Comparison of ENCODE assay signal across 10 mouse cellular contexts in genomic region chr19:46646041-46646481, GRCm38 (mm10). TPM values are rescaled to one million over a fixed set of nuclear protein-coding genes. Genes with fewer than 3 reads are reported as not detected.
DNase-seq lines count a peak whose midpoint lies in the region; ATAC-seq and TF ChIP-seq lines count a peak whose summit lies in the region.
"Had no signal": no experiment of that assay in that cellular context is flagged by ENCODE, and none has a peak within 500 bp of the region (broad histone marks: within the 10 kb centered on the region; RNA-seq: fewer than 3 reads in every experiment).

No protein-coding gene starts in this region.

- no peaks in the 10 kb centered on the region for H3K27me3 ChIP-seq in forebrain, embryonic 13.5 days
- H3K27me3 ChIP-seq in forebrain, embryonic 11.5 days (ENCODE audit: control insufficient read depth, insufficient read depth, low read length) = no peaks in the 10 kb centered on the region
- H3K27me3 ChIP-seq in liver, embryonic 11.5 days (replicated peaks; ENCODE audit: control insufficient read depth, insufficient read depth, low read length) = no peaks in the 10 kb centered on the region
- no peaks in the 10 kb centered on the region for H3K27me3 ChIP-seq in liver, embryonic 12.5 days (replicated peaks)
- no peaks in the 10 kb centered on the region for H3K27me3 ChIP-seq in heart, embryonic 16.5 days (ENCODE audit: control insufficient read depth, insufficient read depth, low read length)
- H3K27me3 ChIP-seq in liver, postnatal 0 days (ENCODE audit: insufficient read depth, low read length) = no peaks in the 10 kb centered on the region

- TF ChIP-seq CTCF in liver, postnatal 0 days (IDR thresholded peaks at IDR 0.05; ENCODE audit: low read depth) = no peak

- peaks cover 27% of the 10 kb centered on the region for H3K36me3 ChIP-seq in forebrain, embryonic 13.5 days (ENCODE audit: poor library complexity, severe bottlenecking)
- H3K36me3 ChIP-seq in forebrain, embryonic 11.5 days (ENCODE audit: control insufficient read depth, insufficient read depth, low read length) = no peaks in the 10 kb centered on the region
- H3K36me3 ChIP-seq in liver, embryonic 11.5 days (ENCODE audit: control insufficient read depth, insufficient read depth, low read length) = peaks cover 4% of the 10 kb centered on the region; the same call in 1 of the 2 replicates
- H3K36me3 ChIP-seq in liver, embryonic 12.5 days = peaks cover 49% of the 10 kb centered on the region
- peaks cover 12% of the 10 kb centered on the region; the same call in 1 of the 2 replicates for H3K36me3 ChIP-seq in heart, embryonic 16.5 days (ENCODE audit: control insufficient read depth, insufficient read depth)
- H3K36me3 ChIP-seq in liver, postnatal 0 days (replicated peaks; ENCODE audit: insufficient read depth, low read length) = peaks cover 37% of the 10 kb centered on the region

- no peak for ATAC-seq in forebrain, embryonic 13.5 days
- no peak for ATAC-seq in forebrain, embryonic 11.5 days (replicated peaks; ENCODE audit: low FRiP score)
- no peak for ATAC-seq in liver, embryonic 11.5 days (replicated peaks; ENCODE audit: low FRiP score)
- ATAC-seq in liver, embryonic 12.5 days = no peak
- no peak for ATAC-seq in heart, embryonic 16.5 days (replicated peaks; ENCODE audit: extremely low read depth, insufficient read depth, low FRiP score)
- ATAC-seq in liver, postnatal 0 days = peak; percentile 72
- ATAC-seq: activated CD4-positive, CD25-positive, alpha-beta regulatory T cell, adult 4 months had no signal

- 0 out of 2 replicates have a peak overlapping the region, but pooled peaks have one; percentile 61 for H3K27ac ChIP-seq in forebrain, embryonic 13.5 days
- H3K27ac ChIP-seq in forebrain, embryonic 11.5 days (ENCODE audit: low read depth, low read length) = no peak overlapping the region
- peak overlapping the region; percentile 16; the same call in 1 of the 2 replicates for H3K27ac ChIP-seq in liver, embryonic 11.5 days (ENCODE audit: low read depth, low read length)
- H3K27ac ChIP-seq in liver, embryonic 12.5 days = no peak overlapping the region
- peak overlapping the region; percentile 90 for H3K27ac ChIP-seq in heart, embryonic 16.5 days (ENCODE audit: low read length)
- H3K27ac ChIP-seq in liver, postnatal 0 days (ENCODE audit: low read depth) = peak overlapping the region; percentile 81

- peak; percentile 62 for TF ChIP-seq EP300 in liver, postnatal 0 days (IDR thresholded peaks at IDR 0.05; ENCODE audit: low read depth)

- H3K9me3 ChIP-seq in forebrain, embryonic 13.5 days (replicated peaks) = no peaks in the 10 kb centered on the region
- H3K9me3 ChIP-seq in forebrain, embryonic 11.5 days (ENCODE audit: control insufficient read depth, low read length) = no peaks in the 10 kb centered on the region
- no peaks in the 10 kb centered on the region for H3K9me3 ChIP-seq in liver, embryonic 11.5 days (ENCODE audit: control insufficient read depth, low read length)
- H3K9me3 ChIP-seq in liver, embryonic 12.5 days (replicated peaks) = no peaks in the 10 kb centered on the region
- H3K9me3 ChIP-seq in heart, embryonic 16.5 days (replicated peaks; ENCODE audit: control insufficient read depth, low read length) = no peaks in the 10 kb centered on the region
- H3K9me3 ChIP-seq in liver, postnatal 0 days (ENCODE audit: low read length) = no peaks in the 10 kb centered on the region

- no peak for DNase-seq in forebrain, embryonic 11.5 days (ENCODE audit: low spot score)
- DNase-seq in liver, embryonic 11.5 days (ENCODE audit: low spot score) = no peak
- no peak for DNase-seq in liver, postnatal 0 days
- DNase-seq in left cerebral cortex, adult 18-20 months (ENCODE audit: low spot score in 2 of 2) = no peak
- no peak for DNase-seq in urinary bladder, postnatal 14 days (ENCODE audit: low spot score)
- DNase-seq: right cerebral cortex, postnatal 4 days had no signal

- H3K4me3 ChIP-seq in forebrain, embryonic 13.5 days = no peak overlapping the region
- no peak overlapping the region for H3K4me3 ChIP-seq in forebrain, embryonic 11.5 days (ENCODE audit: low read depth, low read length)
- no peak overlapping the region for H3K4me3 ChIP-seq in liver, embryonic 11.5 days (ENCODE audit: low read depth, low read length)
- no peak overlapping the region for H3K4me3 ChIP-seq in liver, embryonic 12.5 days
- no peak overlapping the region for H3K4me3 ChIP-seq in heart, embryonic 16.5 days (ENCODE audit: low read length)
- no peak overlapping the region for H3K4me3 ChIP-seq in liver, postnatal 0 days (ENCODE audit: low read depth, low read length)

- H3K4me1 ChIP-seq in forebrain, embryonic 13.5 days = peaks cover 53% of the 10 kb centered on the region
- H3K4me1 ChIP-seq in forebrain, embryonic 11.5 days (replicated peaks; ENCODE audit: control insufficient read depth, insufficient read depth, low read length) = peaks cover 12% of the 10 kb centered on the region
- peaks cover 36% of the 10 kb centered on the region for H3K4me1 ChIP-seq in liver, embryonic 11.5 days (replicated peaks; ENCODE audit: control insufficient read depth, insufficient read depth, low read length)
- H3K4me1 ChIP-seq in liver, embryonic 12.5 days = peaks cover 60% of the 10 kb centered on the region
- peaks cover 63% of the 10 kb centered on the region for H3K4me1 ChIP-seq in heart, embryonic 16.5 days (ENCODE audit: control insufficient read depth, insufficient read depth, low read length)
- peaks cover 60% of the 10 kb centered on the region for H3K4me1 ChIP-seq in liver, postnatal 0 days (ENCODE audit: insufficient read depth)

- 78% methylated on average over 12 of the region's 12 CpGs for WGBS in forebrain, embryonic 13.5 days
- WGBS in forebrain, embryonic 11.5 days = 82% methylated on average over 12 of the region's 12 CpGs
- WGBS in liver, embryonic 11.5 days = 84% methylated on average over 12 of the region's 12 CpGs
- 84% methylated on average over 12 of the region's 12 CpGs for WGBS in liver, embryonic 12.5 days (ENCODE audit: insufficient replicate concordance)
- 72% methylated on average over 12 of the region's 12 CpGs for WGBS in heart, embryonic 16.5 days
- WGBS in liver, postnatal 0 days (ENCODE audit: insufficient replicate concordance) = 65% methylated on average over 12 of the region's 12 CpGs

- no peak overlapping the region for H3K9ac ChIP-seq in forebrain, embryonic 13.5 days
- H3K9ac ChIP-seq in forebrain, embryonic 11.5 days (ENCODE audit: low read length) = no peak overlapping the region
- no peak overlapping the region for H3K9ac ChIP-seq in liver, embryonic 11.5 days (ENCODE audit: low read depth, low read length)
- H3K9ac ChIP-seq in liver, embryonic 12.5 days = no peak overlapping the region
- peak overlapping the region; percentile 24; the same call in 1 of the 2 replicates for H3K9ac ChIP-seq in heart, embryonic 16.5 days (ENCODE audit: low read length)
- H3K9ac ChIP-seq in liver, postnatal 0 days (replicated peaks) = no peak overlapping the region

- H3K4me2 ChIP-seq in forebrain, embryonic 13.5 days = no peak overlapping the region
- H3K4me2 ChIP-seq in forebrain, embryonic 11.5 days (ENCODE audit: low read depth, low read length, severe bottlenecking) = no peak overlapping the region
- no peak overlapping the region for H3K4me2 ChIP-seq in liver, embryonic 11.5 days
- no peak overlapping the region for H3K4me2 ChIP-seq in liver, embryonic 12.5 days
- H3K4me2 ChIP-seq in heart, embryonic 16.5 days (ENCODE audit: low read depth, low read length) = peak overlapping the region; percentile 50
- no peak overlapping the region for H3K4me2 ChIP-seq in liver, postnatal 0 days (ENCODE audit: low read depth, low read length)

RNA-seq across cellular contexts. Expression of gene Cyp17a1, which starts 26.9 kb away (rescaled TPM):
- not detected in 2 replicates for polyA plus RNA-seq in forebrain, embryonic 13.5 days (2015; fragmentation: Nextera tagmentation; extraction: Ambion mirVana)
- polyA plus RNA-seq in forebrain, embryonic 11.5 days (2014; fragmentation: Nextera tagmentation; extraction: Ambion mirVana) = not detected in 2 replicates
- 0.27 and 0.30 TPM in 2 replicates for polyA plus RNA-seq in liver, embryonic 11.5 days (2014; fragmentation: Nextera tagmentation; extraction: Ambion mirVana)
- 0.06 TPM in 1 of 2 replicates, not detected in the other for polyA plus RNA-seq in liver, embryonic 12.5 days (2016; fragmentation: Nextera tagmentation; extraction: Ambion mirVana)
- 1.00 and 1.7 TPM in 2 replicates for polyA plus RNA-seq in heart, embryonic 16.5 days (2015; fragmentation: Nextera tagmentation; extraction: Ambion mirVana)
- polyA plus RNA-seq in liver, postnatal 0 days (2015; fragmentation: Nextera tagmentation; extraction: Ambion mirVana) = 3.3 and 5.8 TPM in 2 replicates
- not detected for total RNA-seq in left cerebral cortex, adult 18-20 months (2021)
- polyA plus RNA-seq: activated CD4-positive, CD25-positive, alpha-beta regulatory T cell, adult 4 months had no signal

RNA-seq across cellular contexts. Expression of gene Borcs7, which starts 43.6 kb away (rescaled TPM):
- polyA plus RNA-seq in forebrain, embryonic 13.5 days (2015; fragmentation: Nextera tagmentation; extraction: Ambion mirVana) = 14.3 and 16.5 TPM in 2 replicates
- polyA plus RNA-seq in forebrain, embryonic 11.5 days (2014; fragmentation: Nextera tagmentation; extraction: Ambion mirVana) = 11.3 and 12.6 TPM in 2 replicates
- 9.9 and 13.8 TPM in 2 replicates for polyA plus RNA-seq in liver, embryonic 11.5 days (2014; fragmentation: Nextera tagmentation; extraction: Ambion mirVana)
- polyA plus RNA-seq in liver, embryonic 12.5 days (2016; fragmentation: Nextera tagmentation; extraction: Ambion mirVana) = 7.4 and 7.7 TPM in 2 replicates
- 13.7 and 14.9 TPM in 2 replicates for polyA plus RNA-seq in heart, embryonic 16.5 days (2015; fragmentation: Nextera tagmentation; extraction: Ambion mirVana)
- polyA plus RNA-seq in liver, postnatal 0 days (2015; fragmentation: Nextera tagmentation; extraction: Ambion mirVana) = 6.6 and 7.1 TPM in 2 replicates
- 10 to 100 TPM; 20.7 to 21.6 TPM for total RNA-seq in left cerebral cortex, adult 18-20 months (2021)

RNA-seq across cellular contexts. Expression of gene Wbp1l, which starts 47.2 kb away (rescaled TPM):
- 33.1 and 36.5 TPM in 2 replicates for polyA plus RNA-seq in forebrain, embryonic 13.5 days (2015; fragmentation: Nextera tagmentation; extraction: Ambion mirVana)
- 41.3 and 41.4 TPM in 2 replicates for polyA plus RNA-seq in forebrain, embryonic 11.5 days (2014; fragmentation: Nextera tagmentation; extraction: Ambion mirVana)
- polyA plus RNA-seq in liver, embryonic 11.5 days (2014; fragmentation: Nextera tagmentation; extraction: Ambion mirVana) = 36.6 and 40.7 TPM in 2 replicates
- polyA plus RNA-seq in liver, embryonic 12.5 days (2016; fragmentation: Nextera tagmentation; extraction: Ambion mirVana) = 24.4 and 24.9 TPM in 2 replicates
- polyA plus RNA-seq in heart, embryonic 16.5 days (2015; fragmentation: Nextera tagmentation; extraction: Ambion mirVana) = 60.5 and 63.3 TPM in 2 replicates
- polyA plus RNA-seq in liver, postnatal 0 days (2015; fragmentation: Nextera tagmentation; extraction: Ambion mirVana) = 40.4 and 48.8 TPM in 2 replicates
- 10 to 100 TPM; 34.9 to 37.9 TPM for total RNA-seq in left cerebral cortex, adult 18-20 months (2021)

Comparison
In these comparisons a context has a peak if more than half of its experiments do, and no peak if none do; other contexts are left out.
1. H3K27ac ChIP-seq: peak in forebrain, embryonic 13.5 days (single experiment), liver, embryonic 11.5 days (single experiment), heart, embryonic 16.5 days (single experiment) and liver, postnatal 0 days (single experiment); none in forebrain, embryonic 11.5 days (single experiment) and liver, embryonic 12.5 days (single experiment).